Mouse (Mus musculus) small intestine, adult 2 months (tissue): ENCODE results near the gene Slc15a3. TPM values are rescaled to one million over a fixed set of nuclear protein-coding genes. Genes with fewer than 3 reads are reported as not detected.

Experiments
- H3K27ac ChIP-seq: fragments of 200-500 bp; 2 replicates; pipeline ENCODE4 v1.5.1; 2012; ENCODE audit warnings: low read depth, low read length, control low read depth, inconsistent platforms; ENCODE audit not compliant: insufficient read depth
- H3K27me3 ChIP-seq: fragments of 200-500 bp; 2 replicates; pipeline ENCODE4 v1.6.1; 2012; ENCODE audit warnings: mild to moderate bottlenecking, moderate library complexity, low read length, inconsistent platforms; ENCODE audit not compliant: control insufficient read depth, insufficient read depth
- H3K36me3 ChIP-seq: fragments of 200-500 bp; 2 replicates; pipeline ENCODE4 v1.6.1; 2012; ENCODE audit warnings: mild to moderate bottlenecking, low read length, control low read depth, inconsistent platforms; ENCODE audit not compliant: control insufficient read depth, insufficient read depth
- H3K4me1 ChIP-seq: fragments of 200-500 bp; 2 replicates; pipeline ENCODE4 v1.6.1; 2012; ENCODE audit warnings: low read length, inconsistent platforms, mixed read lengths; ENCODE audit not compliant: control insufficient read depth, insufficient read depth, insufficient read length
- H3K4me3 ChIP-seq: fragments of 200-500 bp; 2 replicates; pipeline ENCODE4 v1.5.1; 2012; ENCODE audit warnings: low read depth, mild to moderate bottlenecking, control low read depth, inconsistent platforms, low read length, moderate library complexity
- CTCF ChIP-seq: fragments of 200-500 bp; IDR thresholded peaks from 2 replicates; pipeline ENCODE4 v1.5.1; 2012; ENCODE audit warnings: low read depth, mild to moderate bottlenecking, control low read depth, inconsistent platforms, low read length, moderate library complexity, mixed read lengths; ENCODE audit not compliant: insufficient replicate concordance, insufficient read length; ENCODE audit errors: extremely low read depth
- POLR2A ChIP-seq: fragments of 200-500 bp; IDR thresholded peaks from 2 replicates; pipeline ENCODE4 v1.6.1; 2012; ENCODE audit warnings: low read depth, mild to moderate bottlenecking, control low read depth, inconsistent platforms, low read length, moderate library complexity
- WGBS: fragments of 180-500 bp; shearing (Covaris S2); methylation state at CpG from one replicate; pipeline ENCODE4 v1.1.7; 2018; 5-methylcytosine and 5-hydroxymethylcytosine counted together
- polyA plus RNA-seq: library from polyadenylated mRNA; depleted of rRNA; stranded (reverse); fragments of >200 nt; gene quantifications from 2 replicates; pipeline ENCODE4 v1.2.3, GENCODE M21; 2012

The Slc15a3 gene
- polyA plus RNA-seq, 1 experiment = 14.4 TPM

DNA sequence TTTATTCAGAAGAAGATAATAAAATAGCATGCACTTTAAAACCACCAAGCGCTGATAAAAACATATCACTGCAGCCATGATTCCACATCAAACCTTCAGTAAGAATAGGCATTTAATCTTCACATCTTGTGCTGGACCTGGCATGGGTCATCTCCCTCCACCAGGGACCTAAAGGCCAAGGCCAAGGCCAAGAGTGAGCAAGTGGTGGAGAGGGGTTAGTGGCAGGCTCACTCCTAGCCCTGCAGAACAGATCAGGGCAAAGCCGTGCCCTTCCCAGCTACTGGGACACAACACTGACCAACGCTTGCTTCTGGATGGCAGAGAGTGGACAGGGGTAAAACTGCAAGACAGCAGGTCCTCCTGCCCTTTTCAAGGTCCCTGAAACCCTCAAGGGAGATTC, 31.1 kb downstream of the Slc15a3 start:
- Histone ChIP-seq H3K36me3 (peaks cover 21% of the 10 kb centered on the region), H3K27ac (no peak overlapping the region), H3K27me3 (no peaks in the 10 kb centered on the region), H3K4me3 (no peak overlapping the region), H3K4me1 (peaks cover 6% of the 10 kb centered on the region; the same call in 1 of the 2 replicates)
- 93% methylated on average over 3 of the region's 3 CpGs for WGBS
- TF ChIP-seq POLR2A = no peak
- TF ChIP-seq CTCF = no peak

DNA sequence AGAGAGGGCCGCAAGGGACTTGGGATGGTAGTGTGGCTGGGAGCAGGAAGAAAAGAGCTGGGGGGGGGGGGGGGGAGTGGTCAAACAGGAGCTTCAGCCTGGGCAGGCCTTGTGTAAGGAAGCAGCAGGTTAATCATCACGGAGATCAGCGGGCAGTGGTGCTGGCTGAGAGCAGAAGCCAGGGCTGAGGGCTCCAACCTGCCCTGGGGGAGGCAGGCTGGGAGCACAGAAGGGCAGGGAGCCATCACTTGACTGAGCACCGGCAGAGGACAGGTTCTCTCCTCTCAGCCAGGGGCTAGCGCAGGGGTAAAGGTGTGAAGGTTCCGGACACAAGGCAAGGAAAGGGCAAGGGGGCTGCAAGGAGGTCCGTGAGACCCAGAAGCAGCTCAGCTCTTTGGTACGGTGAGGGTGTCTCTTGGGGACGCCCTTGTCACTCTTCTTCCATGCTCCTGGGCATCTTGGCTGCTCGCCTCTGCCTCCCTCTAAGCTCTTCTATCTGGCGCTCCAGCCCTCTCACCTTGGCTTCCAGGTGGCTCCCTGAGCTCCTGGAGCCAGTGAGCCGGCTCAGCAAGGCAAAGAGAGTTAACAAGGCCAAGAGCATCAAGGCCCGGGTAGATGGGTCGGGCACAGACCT, 31.9 kb downstream of the Slc15a3 start:
- Histone ChIP-seq H3K4me1 (peaks cover 6% of the 10 kb centered on the region; the same call in 1 of the 2 replicates), H3K36me3 (peaks cover 21% of the 10 kb centered on the region), H3K27me3 (no peaks in the 10 kb centered on the region), H3K4me3 (no peak overlapping the region), H3K27ac (no peak overlapping the region)
- 81% methylated on average over 14 of the region's 14 CpGs for WGBS
- TF ChIP-seq CTCF = no peak
- no peak for TF ChIP-seq POLR2A

DNA sequence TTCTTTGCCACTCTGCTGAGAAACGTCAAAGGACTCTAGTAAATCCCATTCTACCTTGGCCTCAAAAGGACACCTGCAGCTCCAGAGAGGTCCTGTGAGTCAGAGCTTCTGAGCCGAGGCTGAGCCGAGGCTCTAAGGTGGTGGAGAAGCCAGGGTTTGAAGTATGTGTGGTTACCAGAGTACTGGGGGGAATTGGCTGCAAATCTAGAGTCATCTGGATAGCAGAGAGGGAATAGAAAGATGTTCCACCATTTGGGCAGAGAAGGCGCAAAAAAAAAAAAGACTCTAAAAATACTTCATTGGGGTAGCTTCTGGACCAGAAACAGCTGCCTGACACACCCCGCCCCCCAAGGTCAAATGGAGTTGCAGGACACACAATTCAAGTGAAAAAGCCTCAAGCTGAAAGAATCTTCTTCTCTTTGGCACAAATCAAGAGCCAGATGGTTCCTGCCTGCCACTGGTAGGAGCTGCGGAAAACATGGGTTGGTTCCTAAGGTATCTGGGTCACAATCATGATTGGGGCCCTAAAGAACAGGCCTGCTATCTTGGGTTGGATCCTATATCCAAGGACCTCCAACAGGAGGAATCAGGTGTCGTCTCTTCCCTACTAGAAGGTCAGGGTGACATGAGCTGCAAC, 38.8 kb downstream of the Slc15a3 start:
- no peak for TF ChIP-seq POLR2A
- TF ChIP-seq CTCF = no peak
- Histone ChIP-seq H3K36me3 (peaks cover 5% of the 10 kb centered on the region), H3K4me1 (peaks cover 11% of the 10 kb centered on the region), H3K4me3 (no peak overlapping the region), H3K27me3 (no peaks in the 10 kb centered on the region), H3K27ac (no peak overlapping the region)
- 88% methylated on average over 7 of the region's 7 CpGs for WGBS

DNA sequence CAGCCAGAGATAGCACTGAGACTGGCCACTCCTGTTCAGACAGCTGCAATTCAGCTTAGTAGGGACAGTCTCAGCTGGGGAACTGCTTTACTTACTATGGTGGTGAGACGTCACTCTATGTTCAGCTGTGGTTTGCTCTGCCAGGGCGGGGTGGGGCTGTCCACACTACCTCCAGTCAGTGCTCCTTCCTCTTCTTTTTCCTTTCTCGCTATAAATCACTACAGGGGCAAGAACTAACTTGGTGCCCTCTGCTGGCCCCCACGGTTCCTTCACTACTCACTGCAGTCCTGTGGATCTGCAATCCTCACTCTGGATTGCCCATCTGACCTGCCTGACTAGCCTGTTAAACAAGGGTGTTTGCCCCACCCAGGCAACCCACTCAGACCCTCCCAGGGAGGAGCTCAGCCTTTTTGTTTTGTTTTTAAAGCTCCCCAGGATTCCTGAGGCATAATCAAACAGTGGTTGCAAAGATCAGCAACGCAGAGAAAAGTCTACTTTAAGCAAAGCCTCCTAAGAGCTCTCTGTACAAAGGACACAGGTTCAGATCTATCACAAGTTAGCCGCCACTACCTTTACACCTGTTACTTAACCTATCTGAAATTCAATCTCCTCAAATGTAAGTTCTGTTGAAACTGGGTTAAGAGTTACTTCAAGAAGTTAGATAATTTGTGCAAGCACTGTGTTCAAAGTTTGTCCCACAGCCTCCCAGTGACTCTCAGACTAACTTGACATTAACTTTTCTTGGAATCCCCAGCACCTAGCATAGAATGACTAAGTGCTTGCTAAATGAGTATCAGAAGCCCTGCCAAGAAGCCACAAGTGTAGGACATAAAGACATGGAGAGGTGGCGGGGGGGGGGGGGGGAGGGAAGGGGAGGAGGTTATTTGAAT, 40.8 kb downstream of the Slc15a3 start:
- H3K4me3 ChIP-seq = no peak overlapping the region
- no peak overlapping the region for H3K27ac ChIP-seq
- H3K4me1 ChIP-seq = peaks cover 11% of the 10 kb centered on the region
- no peaks in the 10 kb centered on the region for H3K27me3 ChIP-seq
- WGBS = 10% methylated on average over 7 of the region's 7 CpGs
- TF ChIP-seq POLR2A (no peak), CTCF (peak; percentile 34; the same call in 1 of the 2 replicates)
- no peaks in the 10 kb centered on the region for H3K36me3 ChIP-seq

DNA sequence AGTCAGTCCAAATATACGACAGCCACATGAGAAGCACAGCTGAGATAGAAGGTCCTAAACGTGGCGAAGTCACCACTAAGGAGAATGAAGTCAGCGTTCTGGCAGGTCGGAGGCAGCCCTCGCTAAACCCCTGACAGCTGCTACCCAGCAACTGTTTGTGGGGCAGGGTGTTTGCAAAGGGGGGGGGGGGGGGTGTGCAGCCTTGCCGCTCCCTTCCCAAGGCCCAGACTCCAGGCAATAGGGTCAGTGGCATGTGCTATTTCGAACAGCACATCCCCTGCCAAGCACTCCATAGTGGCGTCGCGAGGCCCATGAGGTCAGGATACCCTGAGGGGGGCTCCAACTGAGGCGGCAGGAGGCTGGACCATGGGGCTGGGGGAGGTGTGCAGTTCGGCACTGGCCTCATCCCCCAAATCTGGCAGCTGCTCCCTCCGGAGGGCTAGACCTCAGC, 41.5 kb downstream of the Slc15a3 start:
- no peaks in the 10 kb centered on the region for H3K36me3 ChIP-seq
- no peaks in the 10 kb centered on the region for H3K27me3 ChIP-seq
- H3K4me3 ChIP-seq = peak overlapping the region; percentile 68
- no peak overlapping the region for H3K27ac ChIP-seq
- no peak for TF ChIP-seq CTCF
- no peak for TF ChIP-seq POLR2A
- 2% methylated on average over 14 of the region's 14 CpGs for WGBS
- peaks cover 11% of the 10 kb centered on the region for H3K4me1 ChIP-seq

DNA sequence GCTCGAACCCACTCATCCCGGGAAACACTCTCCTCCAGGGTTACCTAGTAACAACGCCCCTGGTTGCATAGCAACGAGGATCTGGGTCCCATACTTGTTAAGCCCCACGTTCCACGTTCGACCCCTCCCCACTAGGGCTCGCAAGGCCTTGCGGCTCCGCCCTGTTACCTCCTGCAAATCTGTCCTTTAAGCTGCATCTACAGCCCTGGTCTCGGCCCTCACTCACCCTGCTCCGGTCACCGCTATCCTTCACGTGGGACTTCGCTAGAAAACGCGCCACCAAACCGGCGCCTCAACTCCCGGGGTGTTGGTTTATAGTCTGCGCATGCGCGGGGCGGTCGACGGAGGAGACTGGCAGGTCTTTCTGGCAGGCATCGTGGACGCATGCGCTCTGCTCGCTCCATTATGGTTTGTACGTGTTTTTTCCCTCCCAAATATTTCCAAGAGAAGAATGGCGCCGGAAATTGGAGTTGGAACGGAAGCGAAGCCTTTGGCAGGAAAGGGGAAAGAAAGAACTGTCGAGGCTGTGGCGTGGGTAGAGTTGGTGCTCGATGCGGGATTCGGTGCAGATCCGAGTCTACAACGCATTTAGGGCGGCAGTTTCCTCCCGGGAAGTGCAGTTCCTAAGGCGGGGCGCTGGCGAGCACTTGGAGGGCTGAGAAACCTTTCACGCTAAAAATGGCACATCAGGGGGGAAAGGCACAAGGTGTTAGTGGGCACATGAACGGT, 42.1 kb downstream of the Slc15a3 start, which contains the start of gene Tmem109:
Gene Tmem109 (minus strand): TSS at position 576 of the 729 bp plus-strand sequence.
- Histone ChIP-seq H3K4me1 (peaks cover 11% of the 10 kb centered on the region), H3K36me3 (no peaks in the 10 kb centered on the region), H3K27me3 (no peaks in the 10 kb centered on the region), H3K4me3 (peak within 1 kb of the TSS; percentile 68), H3K27ac (peak within 1 kb of the TSS; percentile 77)
- under 1% methylated on average over 49 of the region's 49 CpGs for WGBS
- TF ChIP-seq CTCF = peak; percentile 28; the same call in 1 of the 2 replicates
- TF ChIP-seq POLR2A = peak; percentile 27
